Mouse (Mus musculus) bone marrow, adult 2 months (tissue): ENCODE measurements around the gene Nek6. TPM values are rescaled to one million over a fixed set of nuclear protein-coding genes. Genes with fewer than 3 reads are reported as not detected.

Source experiments
- H3K27ac ChIP-seq: fragments of 200-500 bp; 2 replicates; pipeline ENCODE4 v1.5.1; 2012; ENCODE audit warnings: low read depth, mild to moderate bottlenecking, control low read depth, inconsistent platforms, low read length; ENCODE audit not compliant: control insufficient read depth, poor library complexity, insufficient read depth
- H3K4me1 ChIP-seq: fragments of 200-500 bp; 2 replicates; pipeline ENCODE4 v1.6.1; 2011; ENCODE audit warnings: low read length; ENCODE audit not compliant: control insufficient read depth, insufficient read depth
- H3K4me3 ChIP-seq: fragments of 200-500 bp; replicated peaks from 2 replicates; pipeline ENCODE3; 2011; ENCODE audit warnings: mild to moderate bottlenecking, low read depth, low read length, control low read depth; ENCODE audit not compliant: control insufficient read depth
- CTCF ChIP-seq: fragments of 200-500 bp; IDR thresholded peaks from 2 replicates; pipeline ENCODE4 v1.5.1; 2011; ENCODE audit warnings: low read length, control low read depth; ENCODE audit not compliant: control insufficient read depth, insufficient read depth
- POLR2A ChIP-seq: fragments of 200-500 bp; IDR thresholded peaks from 2 replicates; pipeline ENCODE4 v1.6.1; 2011; ENCODE audit warnings: low read depth, mild to moderate bottlenecking, control low read depth, low read length, borderline replicate concordance; ENCODE audit not compliant: control insufficient read depth
- WGBS: fragments of 180-500 bp; shearing (Covaris S2); methylation state at CpG from one replicate; pipeline ENCODE4 v1.1.7; 2018; 5-methylcytosine and 5-hydroxymethylcytosine counted together
- polyA plus RNA-seq: library from polyadenylated mRNA; stranded (reverse); fragments of >200 nt; gene quantifications from 2 replicates; pipeline ENCODE4 v1.2.4, GENCODE M21; 2011; ENCODE audit warnings: low replicate concordance; ENCODE audit not compliant: missing spikeins, insufficient read depth, insufficient read length

Nek6 gene
- polyA plus RNA-seq, 1 experiment = 6.0 TPM

- no peaks in the 10 kb centered on the region for H3K4me1 ChIP-seq
Measured at GRCm38 (mm10) chr2:38616956-38617872, 105.8 kb downstream of the Nek6 start.

GRCm38 (mm10) chr2:38619777-38620176 is 108.3 kb downstream of the Nek6 start:
- WGBS = 89% methylated on average over 4 of the region's 4 CpGs
- H3K4me1 ChIP-seq = no peaks in the 10 kb centered on the region
- no peak for TF ChIP-seq POLR2A
- no peak for TF ChIP-seq CTCF
- no peak overlapping the region for H3K4me3 ChIP-seq
- no peak overlapping the region for H3K27ac ChIP-seq

More at GRCm38 (mm10) chr2:38616956-38617872, 105.8 kb downstream of the Nek6 start:
- Histone ChIP-seq H3K4me3 (no peak overlapping the region), H3K27ac (no peak overlapping the region)
- 74% methylated on average over 5 of the region's 5 CpGs for WGBS
- no peak for TF ChIP-seq POLR2A
- TF ChIP-seq CTCF = no peak

GRCm38 (mm10) chr2:38621076-38621475 is 109.6 kb downstream of the Nek6 start:
- no peak overlapping the region for H3K4me3 ChIP-seq
- no peak overlapping the region for H3K27ac ChIP-seq
- no peak for TF ChIP-seq CTCF
- no peak for TF ChIP-seq POLR2A
- no peaks in the 10 kb centered on the region for H3K4me1 ChIP-seq
- 75% methylated on average over 4 of the region's 4 CpGs for WGBS

DNA sequence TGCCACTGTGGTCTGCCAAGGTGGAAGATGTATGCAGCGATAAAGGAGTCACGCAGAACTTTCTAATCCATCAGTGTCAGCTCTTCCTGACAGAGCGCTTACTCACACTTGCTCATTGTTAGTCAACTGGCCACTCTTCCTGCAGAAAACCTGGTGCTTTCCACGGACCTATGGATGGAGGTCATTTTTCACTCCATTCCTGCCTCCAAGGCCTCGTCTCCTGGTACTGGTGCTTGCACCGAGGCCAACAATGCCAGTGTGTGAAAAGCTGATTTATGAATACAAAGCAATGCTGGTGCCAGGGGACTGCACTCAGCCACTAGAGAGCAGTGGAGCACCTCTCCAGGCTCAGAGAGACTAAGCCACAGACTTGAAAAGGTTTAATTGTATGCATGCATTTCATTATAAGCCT is 110.2 kb downstream of the Nek6 start:
- WGBS = 58% methylated on average over 6 of the region's 6 CpGs
- H3K27ac ChIP-seq = no peak overlapping the region
- no peak for TF ChIP-seq POLR2A
- no peak for TF ChIP-seq CTCF
- H3K4me3 ChIP-seq = no peak overlapping the region
- no peaks in the 10 kb centered on the region for H3K4me1 ChIP-seq

GRCm38 (mm10) chr2:38623411-38623810 is 112.0 kb downstream of the Nek6 start:
- 82% methylated on average over 3 of the region's 3 CpGs for WGBS

GRCm38 (mm10) chr2:38623821-38624590 is 112.6 kb downstream of the Nek6 start:
- 92% methylated on average over 8 of the region's 8 CpGs for WGBS
- Histone ChIP-seq H3K27ac (no peak overlapping the region), H3K4me1 (no peaks in the 10 kb centered on the region), H3K4me3 (no peak overlapping the region)
- TF ChIP-seq POLR2A = no peak

More at GRCm38 (mm10) chr2:38623411-38623810, 112.0 kb downstream of the Nek6 start:
- H3K27ac ChIP-seq = no peak overlapping the region
- H3K4me3 ChIP-seq = no peak overlapping the region
- H3K4me1 ChIP-seq = no peaks in the 10 kb centered on the region
- TF ChIP-seq POLR2A = no peak
- TF ChIP-seq CTCF = no peak

- Histone ChIP-seq H3K4me1 (no peaks in the 10 kb centered on the region), H3K4me3 (no peak overlapping the region), H3K27ac (no peak overlapping the region)
- no peak for TF ChIP-seq POLR2A
- no peak for TF ChIP-seq CTCF
- 85% methylated on average over 4 of the region's 4 CpGs for WGBS
Measured at GRCm38 (mm10) chr2:38628801-38629200, 117.4 kb downstream of the Nek6 start.

- H3K4me3 ChIP-seq = no peak overlapping the region
- TF ChIP-seq CTCF = no peak
- TF ChIP-seq POLR2A = no peak
- 91% methylated on average over 3 of the region's 3 CpGs for WGBS
- H3K4me1 ChIP-seq = no peaks in the 10 kb centered on the region
- no peak overlapping the region for H3K27ac ChIP-seq
Measured at GRCm38 (mm10) chr2:38629451-38629850, 118.0 kb downstream of the Nek6 start.

- H3K4me3 ChIP-seq = no peak overlapping the region
- no peaks in the 10 kb centered on the region for H3K4me1 ChIP-seq
- H3K27ac ChIP-seq = no peak overlapping the region
- TF ChIP-seq POLR2A (no peak), CTCF (no peak)
- WGBS = 65% methylated on average over 2 of the region's 2 CpGs
Measured at GRCm38 (mm10) chr2:38630574-38630973, 119.1 kb downstream of the Nek6 start.
